Mouse (Mus musculus) gonadal fat pad, adult 2 months (tissue): ENCODE measurements around the gene Nos1ap. TPM values are rescaled to one million over a fixed set of nuclear protein-coding genes. Genes with fewer than 3 reads are reported as not detected.

Experiments used
- DNase-seq: peaks from one replicate; pipeline ENCODE4 v3.0.0-alpha.2; 2012; ENCODE audit warnings: low read depth
- polyA plus RNA-seq: library from polyadenylated mRNA; depleted of rRNA; stranded (reverse); fragments of >200 nt; gene quantifications from 2 replicates; pipeline ENCODE4 v1.2.3, GENCODE M21; 2012

Nos1ap gene
- polyA plus RNA-seq, 1 experiment = 5.8 TPM

- DNase-seq = no peak
These were observed 169.7 kb downstream of the Nos1ap start for GRCm38 (mm10) chr1:170419961-170420360.

GRCm38 (mm10) chr1:170418131-170418530 lies 171.5 kb downstream of the Nos1ap start:
- no peak for DNase-seq

DNA sequence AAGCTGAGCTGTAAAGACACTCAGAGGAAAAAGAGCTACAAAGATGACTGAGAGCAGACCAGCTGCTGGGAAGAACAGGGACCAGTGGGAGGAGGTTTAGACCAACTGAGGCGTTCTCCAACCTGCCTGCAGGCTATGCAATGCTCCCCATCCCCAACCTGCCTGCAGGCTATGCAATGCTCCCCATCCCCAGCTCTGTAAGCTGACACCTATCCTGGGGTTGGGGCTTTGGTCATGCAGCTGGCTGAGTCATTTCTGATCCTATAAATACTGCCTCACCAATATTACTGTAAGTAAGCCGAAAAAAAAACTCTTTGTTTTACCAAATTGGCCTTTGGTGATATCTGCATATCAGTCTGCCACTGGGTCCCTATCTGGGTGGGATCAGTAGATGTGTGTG lies 172.7 kb downstream of the Nos1ap start:
- DNase-seq = no peak

DNA sequence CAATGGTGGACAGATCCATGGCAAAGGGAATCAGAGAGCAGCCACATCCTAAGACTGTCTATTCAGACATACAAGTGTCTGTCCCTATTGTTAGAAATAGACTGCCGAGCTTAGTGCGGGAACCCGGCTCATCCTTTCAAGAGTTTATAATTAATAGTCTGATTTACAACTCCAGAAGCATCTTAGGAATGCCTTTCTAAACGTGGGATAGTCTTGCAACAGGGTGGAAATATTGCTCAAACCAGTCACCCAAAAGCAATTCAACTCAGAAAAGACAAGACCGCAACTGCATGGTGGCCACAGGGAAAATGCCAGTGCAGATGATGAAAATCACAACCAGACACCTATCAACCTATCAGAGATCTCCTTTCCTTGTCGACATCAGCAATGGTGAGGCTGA lies 173.5 kb downstream of the Nos1ap start:
- no peak for DNase-seq

GRCm38 (mm10) chr1:170415395-170415794 lies 174.3 kb downstream of the Nos1ap start:
- no peak for DNase-seq

DNA sequence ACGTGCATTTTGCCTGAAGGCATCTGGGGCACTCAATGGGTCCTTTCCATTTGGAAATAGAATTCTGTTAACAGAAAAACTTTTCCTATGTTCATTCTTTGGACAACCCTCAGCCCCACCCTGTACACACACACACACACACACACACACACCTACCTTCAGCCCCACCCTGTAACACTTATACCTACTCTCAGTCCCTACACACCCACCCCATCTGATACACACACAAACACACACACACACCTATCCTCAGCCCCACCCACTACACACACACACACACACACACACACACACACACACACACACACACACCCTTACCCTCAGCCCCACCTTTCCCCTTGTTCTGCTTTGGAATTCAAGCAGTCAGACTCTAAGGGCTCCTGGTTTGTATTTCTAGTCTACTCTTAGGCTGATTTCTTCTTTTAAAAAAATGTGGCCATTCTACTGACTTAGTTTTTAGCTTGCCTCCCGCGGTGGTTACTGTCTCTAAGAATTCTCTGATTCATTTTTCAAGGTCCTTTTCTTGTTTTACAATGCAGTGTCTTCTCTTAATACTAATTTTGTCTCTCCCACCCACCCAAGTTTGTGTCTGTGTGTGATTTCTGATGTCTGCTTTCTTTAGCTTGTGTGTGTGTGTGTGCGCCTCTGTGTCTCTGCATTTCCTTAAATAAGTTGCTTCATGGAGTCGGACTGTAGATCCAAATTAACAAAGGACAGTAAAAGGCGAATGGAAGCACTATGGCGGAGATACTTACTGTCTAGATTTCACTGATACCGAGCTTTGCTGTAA lies 179.1 kb downstream of the Nos1ap start:
- no peak for DNase-seq

GRCm38 (mm10) chr1:170409091-170409490 lies 180.6 kb downstream of the Nos1ap start:
- no peak for DNase-seq

GRCm38 (mm10) chr1:170406921-170407320 lies 182.7 kb downstream of the Nos1ap start:
- peak; percentile 77 for DNase-seq

GRCm38 (mm10) chr1:170405152-170405551 lies 184.5 kb downstream of the Nos1ap start:
- DNase-seq = no peak

GRCm38 (mm10) chr1:170402682-170403081 lies 187.0 kb downstream of the Nos1ap start:
- DNase-seq = no peak

DNA sequence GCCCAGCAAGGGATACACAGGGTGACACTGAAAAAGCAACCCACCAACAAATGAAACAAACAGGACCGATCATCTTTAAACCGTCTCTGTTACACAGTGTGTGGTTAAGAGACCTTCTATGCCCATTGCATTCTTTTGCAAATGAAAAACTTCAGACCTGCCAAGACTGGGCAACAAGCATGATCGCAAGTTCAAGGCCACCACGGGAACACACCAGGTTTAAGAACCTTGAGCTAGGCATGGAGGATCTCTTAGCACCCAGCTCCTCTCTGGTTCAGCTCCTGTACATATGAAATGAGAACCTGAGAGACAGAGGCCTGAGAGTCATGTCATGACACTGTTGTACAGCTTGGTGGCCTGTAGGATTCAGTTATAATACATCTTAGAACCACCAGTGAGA lies 190.8 kb downstream of the Nos1ap start:
- DNase-seq = no peak

GRCm38 (mm10) chr1:170395101-170395500 lies 194.6 kb downstream of the Nos1ap start:
- DNase-seq = no peak

DNA sequence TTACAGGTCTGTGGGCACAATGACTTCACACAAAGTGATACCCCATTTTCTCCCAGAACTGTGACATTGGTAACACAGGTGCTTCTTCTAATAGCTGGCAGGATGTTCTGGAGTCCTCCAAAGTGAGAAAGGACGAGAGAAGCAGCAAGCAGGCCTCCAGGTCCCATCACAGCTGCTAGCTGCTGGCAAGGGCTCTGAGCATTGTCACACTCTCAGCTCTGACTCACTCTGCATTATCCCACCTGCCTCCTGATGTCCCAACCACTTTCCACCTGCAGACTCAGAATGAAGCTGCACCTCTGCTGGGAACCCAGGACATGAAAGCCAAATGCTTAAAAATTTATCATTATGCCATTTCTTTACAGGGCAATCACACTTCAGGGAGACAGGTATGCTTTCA lies 195.0 kb downstream of the Nos1ap start:
- no peak for DNase-seq

GRCm38 (mm10) chr1:170392771-170393728 lies 196.6 kb downstream of the Nos1ap start:
- DNase-seq = no peak

DNA sequence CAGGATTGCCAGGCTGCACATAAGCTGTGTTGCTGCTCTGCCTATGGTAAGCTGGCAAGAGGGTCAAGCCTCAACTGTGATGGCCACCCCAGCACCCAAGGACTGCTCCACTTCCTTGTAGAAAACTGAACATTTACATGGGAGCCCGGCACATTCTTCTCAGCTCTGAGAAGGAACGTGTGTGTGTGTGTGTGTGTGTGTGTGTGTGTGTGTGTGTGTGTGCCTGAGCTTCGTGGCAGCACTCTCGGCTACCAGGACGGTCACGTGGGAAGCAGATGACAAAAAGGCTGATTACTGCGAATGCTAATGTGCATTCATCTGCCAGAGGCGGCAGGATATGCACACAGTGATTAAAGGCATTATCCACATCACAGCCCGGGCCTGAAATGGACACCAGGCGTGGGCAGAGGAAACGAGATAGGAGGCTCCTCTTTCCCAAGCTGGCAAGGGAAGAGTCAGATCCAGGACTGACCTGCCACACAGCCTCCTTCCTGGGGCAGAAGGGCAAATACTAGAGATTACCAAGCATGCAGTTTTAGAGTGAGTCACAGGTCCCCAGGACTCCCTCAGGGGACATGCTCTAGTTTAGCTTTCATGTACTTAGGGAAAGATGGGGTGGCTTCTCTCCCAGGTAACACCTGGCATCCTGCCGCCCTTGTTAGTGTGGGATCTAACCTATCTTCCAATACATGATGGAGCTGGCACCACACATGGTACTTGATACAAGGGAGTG lies 202.3 kb downstream of the Nos1ap start:
- DNase-seq = no peak

- no peak for DNase-seq
These were observed 204.2 kb downstream of the Nos1ap start for GRCm38 (mm10) chr1:170385416-170385815.

GRCm38 (mm10) chr1:170383530-170383929 lies 206.1 kb downstream of the Nos1ap start:
- no peak for DNase-seq

- DNase-seq = no peak
These were observed 208.2 kb downstream of the Nos1ap start for GRCm38 (mm10) chr1:170381457-170381856.

- DNase-seq = no peak
These were observed 209.2 kb downstream of the Nos1ap start for GRCm38 (mm10) chr1:170380505-170380904.

- no peak for DNase-seq
These were observed 213.9 kb downstream of the Nos1ap start for GRCm38 (mm10) chr1:170375721-170376120.

GRCm38 (mm10) chr1:170373750-170374149 lies 215.9 kb downstream of the Nos1ap start:
- DNase-seq = no peak

- DNase-seq = no peak
These were observed 218.4 kb downstream of the Nos1ap start for GRCm38 (mm10) chr1:170371191-170371792.
